Comparison of ENCODE assay signal across 13 mouse cellular contexts in the genomic region with DNA sequence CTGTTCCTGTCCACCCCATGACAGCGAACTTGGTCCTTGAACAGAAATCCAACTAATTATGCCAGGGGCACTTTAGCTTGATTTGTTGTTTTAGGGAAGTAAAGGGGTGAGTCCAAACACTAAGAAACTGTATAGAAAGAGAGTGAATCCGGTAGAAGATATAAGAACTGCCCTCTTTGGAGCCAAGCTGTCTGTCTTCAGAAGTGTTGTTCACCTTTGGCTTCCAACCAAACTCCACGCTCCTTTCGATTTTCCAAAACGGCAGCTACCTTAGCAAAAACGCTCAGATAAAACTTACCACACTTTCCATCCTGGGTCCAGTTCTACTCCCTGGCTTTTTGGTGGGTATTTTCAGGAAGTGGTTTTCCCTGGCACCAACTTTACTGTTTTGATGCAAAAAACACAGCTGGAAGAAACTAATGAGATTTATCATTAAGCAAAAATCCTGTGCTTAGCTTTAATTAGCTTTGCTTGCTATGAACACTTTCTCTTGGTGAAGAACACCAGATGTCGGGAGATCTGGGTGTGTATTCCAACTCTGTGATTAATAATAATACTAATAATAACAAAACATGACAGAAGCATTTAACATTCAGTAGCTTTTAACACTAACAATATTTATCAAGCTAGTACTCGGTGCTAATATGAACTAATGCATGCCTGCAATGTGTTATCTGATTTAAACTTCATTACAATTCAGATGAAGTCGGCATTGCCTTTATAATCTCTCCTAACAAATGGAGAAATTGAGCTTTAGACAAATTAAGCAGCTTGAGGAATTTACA.
DNase-seq lines count a peak whose midpoint lies in the region; ATAC-seq and TF ChIP-seq lines count a peak whose summit lies in the region.
"Had no signal": no experiment of that assay in that cellular context is flagged by ENCODE, and none has a peak within 500 bp of the region (broad histone marks: within the 10 kb centered on the region; RNA-seq: fewer than 3 reads in every experiment).

No protein-coding gene starts in this region.

- WGBS in liver, adult 2 months = 74% methylated on average over 9 of the region's 9 CpGs
- WGBS in liver, embryonic 11.5 days = 52% methylated on average over 9 of the region's 9 CpGs
- 44% methylated on average over 9 of the region's 9 CpGs for WGBS in heart, postnatal 0 days
- WGBS in stomach, embryonic 15.5 days = 33% methylated on average over 9 of the region's 9 CpGs

- TF ChIP-seq EP300 in heart, postnatal 0 days (IDR thresholded peaks at IDR 0.05; ENCODE audit: low read depth) = no peak

- no peaks in the 10 kb centered on the region for H3K9me3 ChIP-seq in liver, embryonic 11.5 days (ENCODE audit: control insufficient read depth, low read length)
- no peaks in the 10 kb centered on the region; the same call in 1 of the 2 replicates for H3K9me3 ChIP-seq in heart, postnatal 0 days (replicated peaks; ENCODE audit: control insufficient read depth, low read length)
- H3K9me3 ChIP-seq in stomach, embryonic 15.5 days = no peaks in the 10 kb centered on the region
- H3K9me3 ChIP-seq: liver, embryonic 15.5 days had no signal

- no peak for TF ChIP-seq POLR2A in liver, adult 2 months (IDR thresholded peaks at IDR 0.05; ENCODE audit: extremely low read depth, insufficient read depth, low read length)

- ATAC-seq in liver, embryonic 11.5 days (replicated peaks; ENCODE audit: low FRiP score) = no peak
- ATAC-seq in heart, postnatal 0 days (ENCODE audit: insufficient read depth, low read depth) = no peak
- 0 out of 2 replicates have a peak, but pooled peaks have one; percentile 10 for ATAC-seq in stomach, embryonic 15.5 days (ENCODE audit: insufficient read depth, low FRiP score, low read depth)
- no peak for ATAC-seq in megakaryocyte, adult 5-6 weeks (ENCODE audit: poor library complexity, severe bottlenecking)

- H3K4me2 ChIP-seq in liver, embryonic 11.5 days = no peak overlapping the region
- peak overlapping the region; percentile 30 for H3K4me2 ChIP-seq in heart, postnatal 0 days (ENCODE audit: low read depth, low read length)
- H3K4me2 ChIP-seq in stomach, embryonic 15.5 days = peak overlapping the region; percentile 28
- H3K4me2 ChIP-seq: liver, embryonic 15.5 days; midbrain, embryonic 11.5 days had no signal

- no peaks in the 10 kb centered on the region for H3K4me1 ChIP-seq in liver, adult 2 months (ENCODE audit: control insufficient read depth, insufficient read depth, low read length)
- no peaks in the 10 kb centered on the region for H3K4me1 ChIP-seq in liver, embryonic 11.5 days (replicated peaks; ENCODE audit: control insufficient read depth, insufficient read depth, low read length)
- H3K4me1 ChIP-seq in heart, postnatal 0 days (ENCODE audit: control insufficient read depth, insufficient read depth) = no peaks in the 10 kb centered on the region
- no peaks in the 10 kb centered on the region for H3K4me1 ChIP-seq in stomach, embryonic 15.5 days
- H3K4me1 ChIP-seq: liver, embryonic 15.5 days had no signal

- H3K9ac ChIP-seq in liver, adult 2 months (ENCODE audit: low read depth, low read length) = no peak overlapping the region
- no peak overlapping the region for H3K9ac ChIP-seq in liver, embryonic 11.5 days (ENCODE audit: low read depth, low read length)
- no peak overlapping the region for H3K9ac ChIP-seq in heart, postnatal 0 days (replicated peaks; ENCODE audit: low read depth, low read length)
- H3K9ac ChIP-seq in stomach, embryonic 15.5 days = no peak overlapping the region
- H3K9ac ChIP-seq: liver, embryonic 15.5 days had no signal

- H3K27me3 ChIP-seq in liver, adult 2 months (ENCODE audit: control insufficient read depth, insufficient read depth, low read length) = no peaks in the 10 kb centered on the region; the same call in 1 of the 2 replicates
- H3K27me3 ChIP-seq in liver, embryonic 11.5 days (replicated peaks; ENCODE audit: control insufficient read depth, insufficient read depth, low read length) = no peaks in the 10 kb centered on the region
- no peaks in the 10 kb centered on the region for H3K27me3 ChIP-seq in heart, postnatal 0 days (ENCODE audit: control insufficient read depth, insufficient read depth, low read length)
- H3K27me3 ChIP-seq in stomach, embryonic 15.5 days (replicated peaks) = no peaks in the 10 kb centered on the region
- H3K27me3 ChIP-seq: liver, embryonic 15.5 days had no signal

- peak overlapping the region; percentile 29 for H3K27ac ChIP-seq in gastrocnemius, adult 2 months
- 0 out of 2 replicates have a peak overlapping the region, but pooled peaks have one; percentile 39 for H3K27ac ChIP-seq in liver, adult 2 months (replicated peaks; ENCODE audit: insufficient read depth, low read depth, low read length)
- no peak overlapping the region for H3K27ac ChIP-seq in liver, embryonic 11.5 days (ENCODE audit: low read depth, low read length)
- H3K27ac ChIP-seq in heart, postnatal 0 days (ENCODE audit: low read depth) = no peak overlapping the region
- H3K27ac ChIP-seq in stomach, embryonic 15.5 days = no peak overlapping the region
- H3K27ac ChIP-seq: liver, embryonic 15.5 days had no signal

- intact Hi-C loops in gastrocnemius, adult 2 months (cut with DNase I) = no loop called here

- DNase-seq in gastrocnemius, adult 2 months = no peak
- DNase-seq in gastrocnemius, postnatal 10 days = no peak
- DNase-seq in liver, adult 2 months (ENCODE audit: extremely low read depth, low read depth, low spot score) = no peak
- DNase-seq in liver, embryonic 11.5 days (ENCODE audit: low spot score) = no peak
- DNase-seq in heart, postnatal 0 days (ENCODE audit: low spot score) = no peak
- no peak for DNase-seq in urinary bladder, postnatal 14 days (ENCODE audit: low spot score)
- DNase-seq: cerebellum, adult 18-20 months; spleen, adult 18-20 months; thymus, adult 18-20 months had no signal

- H3K79me2 ChIP-seq in liver, adult 2 months (ENCODE audit: control insufficient read depth, insufficient read depth, low read length) = no peaks in the 10 kb centered on the region

- peak overlapping the region; percentile 49 for H3K4me3 ChIP-seq in gastrocnemius, adult 2 months
- no peak overlapping the region for H3K4me3 ChIP-seq in liver, adult 2 months (ENCODE audit: insufficient read depth, low read depth, low read length)
- H3K4me3 ChIP-seq in liver, embryonic 11.5 days (ENCODE audit: low read depth, low read length) = no peak overlapping the region
- H3K4me3 ChIP-seq in heart, postnatal 0 days (ENCODE audit: low read depth, low read length) = no peak overlapping the region
- H3K4me3 ChIP-seq in stomach, embryonic 15.5 days (replicated peaks) = no peak overlapping the region
- H3K4me3 ChIP-seq: liver, embryonic 15.5 days had no signal

- no peaks in the 10 kb centered on the region for H3K36me3 ChIP-seq in liver, adult 2 months (ENCODE audit: control insufficient read depth, insufficient read depth, low read length)
- H3K36me3 ChIP-seq in liver, embryonic 11.5 days (ENCODE audit: control insufficient read depth, insufficient read depth, low read length) = no peaks in the 10 kb centered on the region
- no peaks in the 10 kb centered on the region for H3K36me3 ChIP-seq in heart, postnatal 0 days (replicated peaks; ENCODE audit: control insufficient read depth, insufficient read depth, low read length)
- no peaks in the 10 kb centered on the region for H3K36me3 ChIP-seq in stomach, embryonic 15.5 days
- H3K36me3 ChIP-seq: liver, embryonic 15.5 days had no signal

- TF ChIP-seq CTCF in gastrocnemius, adult 2 months (IDR thresholded peaks at IDR 0.05) = no peak
- no peak for TF ChIP-seq CTCF in liver, adult 2 months (IDR thresholded peaks at IDR 0.05; ENCODE audit: low read depth, low read length)
- no peak for TF ChIP-seq CTCF in heart, postnatal 0 days (IDR thresholded peaks at IDR 0.05; ENCODE audit: low read depth)

Comparison
In these comparisons a context has a peak if more than half of its experiments do, and no peak if none do; other contexts are left out.
1. H3K27ac ChIP-seq: peak in gastrocnemius, adult 2 months (single experiment) and liver, adult 2 months (single experiment); none in liver, embryonic 11.5 days (single experiment), heart, postnatal 0 days (single experiment) and stomach, embryonic 15.5 days (single experiment).